Mouse (Mus musculus) stomach, postnatal 0 days (tissue): ENCODE measurements around the gene Hspb11. TPM values are rescaled to one million over a fixed set of nuclear protein-coding genes. Genes with fewer than 3 reads are reported as not detected.

Source experiments
- ATAC-seq: fragments of 200-750 bp; cut with Nextera tagmentation; 2 replicates; pipeline ENCODE4 v1.8.0; 2017; ENCODE audit not compliant: low FRiP score, low TSS enrichment
- DNase-seq: peaks from one replicate; pipeline ENCODE4 v3.0.0-alpha.2; 2016; ENCODE audit warnings: low spot score
- H3K27ac ChIP-seq: fragments of 300-500 bp; sonication (generic); replicated peaks from 2 replicates; pipeline ENCODE4 v1.5.1; 2014; ENCODE audit warnings: mild to moderate bottlenecking, control low read depth
- H3K27me3 ChIP-seq: fragments of 300-500 bp; sonication (generic); 2 replicates; pipeline ENCODE4 v1.6.1; 2014; ENCODE audit warnings: low read length; ENCODE audit not compliant: control insufficient read depth, insufficient read depth
- H3K36me3 ChIP-seq: fragments of 300-500 bp; sonication (generic); 2 replicates; pipeline ENCODE4 v1.6.1; 2014; ENCODE audit warnings: low read length, mixed read lengths; ENCODE audit not compliant: control insufficient read depth, insufficient read depth
- H3K4me1 ChIP-seq: fragments of 300-500 bp; sonication (generic); replicated peaks from 2 replicates; pipeline ENCODE4 v1.6.1; 2014; ENCODE audit warnings: antibody characterized with exemption; ENCODE audit not compliant: control insufficient read depth, insufficient read depth
- H3K4me2 ChIP-seq: fragments of 300-500 bp; sonication (generic); replicated peaks from 2 replicates; pipeline ENCODE4 v1.6.1; 2014; ENCODE audit warnings: low read depth, mild to moderate bottlenecking, control low read depth, moderate library complexity
- H3K4me3 ChIP-seq: fragments of 300-500 bp; sonication (generic); 2 replicates; pipeline ENCODE4 v1.5.1; 2014; ENCODE audit warnings: low read depth, low read length, control low read depth
- H3K9ac ChIP-seq: fragments of 300-500 bp; sonication (generic); 2 replicates; pipeline ENCODE4 v1.6.1; 2014; ENCODE audit warnings: mild to moderate bottlenecking, low read length, control low read depth, mixed read lengths
- H3K9me3 ChIP-seq: fragments of 300-500 bp; sonication (generic); 2 replicates; pipeline ENCODE4 v1.6.1; 2016; ENCODE audit warnings: low read length; ENCODE audit not compliant: control insufficient read depth
- CTCF ChIP-seq: IDR thresholded peaks from 2 replicates; pipeline ENCODE4 v1.5.1; 2016; ENCODE audit warnings: antibody characterized with exemption, low read depth, mild to moderate bottlenecking, moderate library complexity
- EP300 ChIP-seq: optimal IDR thresholded peaks from 2 replicates; pipeline ENCODE3; 2016; ENCODE audit warnings: antibody characterized with exemption
- WGBS: fragments of 180-500 bp; shearing (Covaris S2); extraction: QIAGEN DNeasy Blood & Tissue Kit; methylation state at CpG from one replicate; pipeline ENCODE4 v1.1.7; 2014; 5-methylcytosine and 5-hydroxymethylcytosine counted together
- polyA plus RNA-seq: library from polyadenylated mRNA; unstranded; fragments of >200 nt; fragmentation: Nextera tagmentation; extraction: Ambion mirVana; gene quantifications from 2 replicates; pipeline ENCODE4 v1.2.1, GENCODE M21; 2015

Hspb11 gene
- polyA plus RNA-seq, 1 experiment from 2014 or later, result 32.7 TPM

DNA sequence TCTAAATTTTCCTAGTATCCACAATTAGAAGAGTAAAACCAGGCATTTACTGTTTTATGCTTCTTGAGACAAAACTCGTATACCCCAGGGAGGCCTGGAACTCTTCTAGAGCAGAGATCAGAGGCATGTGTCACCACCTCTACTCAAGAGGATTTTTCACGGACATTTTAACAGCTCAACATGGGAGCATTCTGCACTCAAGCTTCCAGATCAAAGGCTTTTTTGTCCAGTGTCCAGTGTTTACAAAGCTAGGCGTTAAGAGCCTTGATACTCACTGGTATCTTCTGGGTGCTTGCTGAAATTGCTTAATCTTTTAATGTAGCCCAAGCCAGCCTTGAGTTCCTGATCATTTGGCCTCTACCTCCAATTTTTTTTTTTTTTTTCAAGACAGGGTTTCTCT lies 21.2 kb upstream of the Hspb11 start:
- Histone ChIP-seq H3K4me2 (no peak overlapping the region), H3K27me3 (no peaks in the 10 kb centered on the region), H3K36me3 (peaks cover 10% of the 10 kb centered on the region; the same call in 1 of the 2 replicates), H3K4me3 (no peak overlapping the region), H3K9ac (no peak overlapping the region), H3K27ac (no peak overlapping the region), H3K4me1 (no peaks in the 10 kb centered on the region), H3K9me3 (no peaks in the 10 kb centered on the region)
- TF ChIP-seq EP300 (no peak), CTCF (no peak)
- DNase-seq (no peak), ATAC-seq (no peak)
- 45% methylated on average over 3 of the region's 3 CpGs for WGBS

DNA sequence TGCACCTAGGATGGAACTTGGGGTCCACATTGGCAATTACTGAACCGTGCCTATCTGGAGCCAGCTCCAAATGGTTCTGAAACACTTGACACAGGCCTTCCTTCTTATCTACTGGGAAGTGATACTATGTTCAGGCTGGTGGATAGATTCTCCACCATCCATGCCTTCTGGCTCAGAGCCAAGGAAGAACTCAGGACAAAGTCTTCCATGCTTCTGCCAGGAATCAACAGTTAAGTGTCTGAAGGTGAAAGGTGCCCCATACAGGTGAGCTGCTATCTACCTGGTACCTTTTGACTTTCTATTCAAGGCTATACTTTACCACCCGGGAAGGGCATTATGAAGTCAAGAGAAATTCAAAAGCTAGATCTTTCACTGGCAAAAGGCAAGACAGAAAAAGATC lies 15.1 kb upstream of the Hspb11 start:
- H3K4me2 ChIP-seq, result no peak overlapping the region
- H3K36me3 ChIP-seq, result peaks cover 23% of the 10 kb centered on the region
- WGBS, result 90% methylated on average over 2 of the region's 2 CpGs
- no peak overlapping the region for H3K27ac ChIP-seq
- TF ChIP-seq EP300, result no peak
- TF ChIP-seq CTCF, result no peak
- H3K4me3 ChIP-seq, result no peak overlapping the region
- H3K9me3 ChIP-seq, result no peaks in the 10 kb centered on the region
- no peaks in the 10 kb centered on the region for H3K27me3 ChIP-seq
- no peak for ATAC-seq
- no peak for DNase-seq
- no peaks in the 10 kb centered on the region for H3K4me1 ChIP-seq
- no peak overlapping the region for H3K9ac ChIP-seq

DNA sequence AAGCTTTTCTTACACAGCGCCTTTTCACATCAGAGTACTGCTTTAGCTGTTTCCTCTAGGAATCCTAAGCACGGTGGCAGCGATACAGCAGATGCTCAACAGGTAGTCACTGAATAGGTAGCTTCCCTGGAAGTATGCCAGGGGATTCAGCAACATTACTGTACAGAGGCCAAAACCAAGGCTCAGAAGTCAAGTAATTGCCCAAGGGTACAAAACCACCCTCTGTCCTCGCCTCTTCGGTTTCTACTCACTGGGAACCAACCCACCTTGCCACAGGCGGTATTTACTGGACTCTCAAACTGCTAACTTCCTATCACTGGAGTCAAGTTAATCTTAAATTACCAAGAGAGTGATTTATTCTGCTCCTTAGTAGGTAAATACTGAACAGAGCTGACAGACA lies 13.2 kb upstream of the Hspb11 start:
- ATAC-seq (no peak), DNase-seq (no peak)
- peaks cover 16% of the 10 kb centered on the region for H3K36me3 ChIP-seq
- no peak overlapping the region for H3K4me3 ChIP-seq
- no peaks in the 10 kb centered on the region for H3K4me1 ChIP-seq
- WGBS, result 95% methylated on average over 6 of the region's 6 CpGs
- H3K27ac ChIP-seq, result no peak overlapping the region
- H3K27me3 ChIP-seq, result no peaks in the 10 kb centered on the region
- H3K4me2 ChIP-seq, result no peak overlapping the region
- no peak overlapping the region for H3K9ac ChIP-seq
- no peaks in the 10 kb centered on the region for H3K9me3 ChIP-seq
- TF ChIP-seq CTCF (no peak), EP300 (no peak)

DNA sequence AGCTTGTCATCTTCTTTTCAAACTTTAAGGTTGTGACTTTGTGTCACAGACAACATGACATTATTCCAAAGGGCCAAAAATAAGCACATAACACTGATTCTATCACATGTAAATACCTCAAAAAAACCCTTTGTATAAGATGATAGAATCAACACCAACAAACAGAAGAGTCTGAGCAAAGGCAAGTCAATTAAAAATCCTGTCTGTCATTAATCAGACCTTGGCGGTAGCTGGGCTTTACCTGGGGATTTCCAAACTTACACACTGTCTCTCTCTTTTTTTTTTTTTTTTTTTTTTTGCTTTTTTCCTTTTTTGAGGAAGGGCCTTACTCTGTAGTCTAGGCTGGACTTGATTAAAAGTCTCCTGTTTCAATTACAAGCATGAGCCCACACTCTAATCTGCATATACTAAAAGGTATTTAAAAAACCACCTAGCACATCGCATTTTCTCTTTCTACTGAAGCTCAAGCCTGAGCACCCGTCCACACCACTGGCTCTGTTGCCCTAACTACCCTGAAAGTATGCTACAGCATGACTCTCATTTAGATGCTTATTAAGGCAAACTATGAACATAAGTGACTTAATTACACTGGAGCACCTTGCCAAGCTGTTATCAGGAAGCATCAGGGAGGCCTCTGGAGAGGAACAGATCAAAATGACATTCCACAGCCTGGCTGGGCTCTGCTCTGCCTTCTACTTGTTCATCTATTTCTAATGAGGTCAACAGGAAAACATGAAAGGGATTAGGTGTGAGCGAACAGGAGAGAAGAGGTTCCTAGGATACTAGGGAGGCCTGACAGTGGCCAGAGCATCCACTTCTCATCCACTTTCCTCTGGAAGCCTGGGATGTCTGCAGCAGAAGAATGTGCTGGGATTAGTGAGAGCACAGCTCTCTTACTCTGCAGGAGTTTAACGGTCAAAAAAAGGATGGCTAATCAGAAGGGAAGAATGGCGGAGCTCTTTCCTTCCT lies 9.7 kb upstream of the Hspb11 start:
- H3K27ac ChIP-seq, result no peak overlapping the region
- no peak for ATAC-seq

DNA sequence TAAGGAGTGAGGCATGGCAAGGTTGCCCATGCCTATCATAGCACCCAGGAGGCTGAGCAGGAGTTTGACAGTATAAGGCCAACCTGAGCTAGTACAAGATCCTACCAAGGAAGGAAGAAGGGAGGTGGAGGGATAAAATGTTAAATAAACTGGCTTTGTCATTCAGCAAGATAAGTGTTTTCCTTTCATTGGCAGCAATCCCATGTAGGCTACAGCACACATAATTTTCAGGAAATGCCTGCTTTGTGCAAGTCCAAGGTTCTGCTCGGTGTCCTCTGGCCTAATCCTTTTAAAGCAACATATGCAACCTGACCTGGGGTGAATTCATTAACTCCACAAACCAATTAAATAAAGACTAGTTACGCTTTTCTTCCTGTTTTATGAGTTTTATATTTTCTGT lies 8.0 kb upstream of the Hspb11 start:
- TF ChIP-seq CTCF (no peak), EP300 (no peak)
- WGBS, result 34% methylated on average over 2 of the region's 2 CpGs
- Histone ChIP-seq H3K27me3 (no peaks in the 10 kb centered on the region), H3K9ac (no peak overlapping the region), H3K9me3 (no peaks in the 10 kb centered on the region), H3K36me3 (0 out of 2 replicates have a peak, but pooled peaks cover 2% of the 10 kb centered on the region), H3K4me3 (no peak overlapping the region), H3K27ac (peak overlapping the region; percentile 8; the same call in 1 of the 2 replicates), H3K4me1 (0 out of 2 replicates have a peak, but pooled peaks cover 2% of the 10 kb centered on the region), H3K4me2 (no peak overlapping the region)
- DNase-seq (no peak), ATAC-seq (peak; percentile 68; the same call in 1 of the 2 replicates)

More for the DNA sequence above, 9.7 kb upstream of the Hspb11 start:
- Histone ChIP-seq H3K36me3 (peaks cover 10% of the 10 kb centered on the region), H3K4me1 (no peaks in the 10 kb centered on the region), H3K4me3 (no peak overlapping the region), H3K9me3 (no peaks in the 10 kb centered on the region), H3K4me2 (no peak overlapping the region), H3K9ac (no peak overlapping the region), H3K27me3 (no peaks in the 10 kb centered on the region)
- DNase-seq, result no peak
- TF ChIP-seq CTCF, result no peak
- WGBS, result 68% methylated on average over 6 of the region's 6 CpGs

DNA sequence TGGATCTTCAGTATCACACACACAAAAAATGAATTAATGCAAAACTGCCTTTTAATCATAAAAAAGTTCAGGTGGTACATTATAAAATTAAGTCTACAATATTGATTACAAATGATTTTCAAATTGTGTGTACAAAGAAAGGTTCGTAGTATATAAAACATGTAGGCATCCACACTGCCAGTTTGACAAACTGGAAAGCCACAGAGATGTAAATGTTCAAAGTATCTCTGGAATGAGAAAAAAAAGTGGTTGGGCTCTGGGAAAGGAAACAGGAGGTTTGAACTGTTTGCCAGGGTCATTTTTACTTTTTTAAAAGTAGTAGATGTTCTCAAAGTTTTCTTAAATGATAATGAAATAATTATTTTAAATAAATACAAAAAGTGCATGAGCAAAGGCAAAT lies 7.4 kb upstream of the Hspb11 start:
- 0 out of 2 replicates have a peak, but pooled peaks cover 2% of the 10 kb centered on the region for H3K4me1 ChIP-seq
- 0 out of 2 replicates have a peak, but pooled peaks cover 2% of the 10 kb centered on the region for H3K36me3 ChIP-seq
- no peak for ATAC-seq
- H3K27ac ChIP-seq, result no peak overlapping the region
- DNase-seq, result no peak
- WGBS, result 58% methylated on average over 1 of the region's 1 CpGs
- H3K27me3 ChIP-seq, result no peaks in the 10 kb centered on the region
- H3K9ac ChIP-seq, result no peak overlapping the region
- TF ChIP-seq EP300, result no peak
- TF ChIP-seq CTCF, result no peak
- H3K9me3 ChIP-seq, result no peaks in the 10 kb centered on the region
- H3K4me3 ChIP-seq, result no peak overlapping the region
- H3K4me2 ChIP-seq, result no peak overlapping the region
